Mouse (Mus musculus) megakaryocyte-erythroid progenitor cell, adult 5-6 weeks (primary cell): ENCODE results near the gene Fam169b. TPM values are rescaled to one million over a fixed set of nuclear protein-coding genes. Genes with fewer than 3 reads are reported as not detected.
A peak's percentile ranks its signal among the peaks of the same experiment; 100 is the strongest.
"Not testable (repeated sequence)": the region's sequence is repeated elsewhere in the genome, so short reads cannot be mapped to it uniquely, and the experiment has no call there.

Experiments
- ATAC-seq: replicated peaks from 2 replicates; pipeline ENCODE4 v1.8.0; 2016; ENCODE audit warnings: mild to moderate bottlenecking, inconsistent platforms; ENCODE audit not compliant: severe bottlenecking, poor library complexity, low FRiP score, low TSS enrichment
- total RNA-seq, 2 experiments: library from RNA; stranded (forward) in 1 of 2; stranded (reverse) in 1 of 2; fragments of 200-1000, 215-1000 nt in 1 of 2; fragments of >200 nt in 1 of 2; fragmentation: Nextera tagmentation in 1 of 2; gene quantifications; 2 replicates each; pipeline ENCODE4 v1.2.3; 2014 to 2017

The Fam169b gene
- total RNA-seq, 2 experiments from 2014 or later = 1.9 TPM; not detected in 1

GRCm38 (mm10) chr7:68281341-68281740 is 7.7 kb downstream of the Fam169b start:
- no peak for ATAC-seq

DNA sequence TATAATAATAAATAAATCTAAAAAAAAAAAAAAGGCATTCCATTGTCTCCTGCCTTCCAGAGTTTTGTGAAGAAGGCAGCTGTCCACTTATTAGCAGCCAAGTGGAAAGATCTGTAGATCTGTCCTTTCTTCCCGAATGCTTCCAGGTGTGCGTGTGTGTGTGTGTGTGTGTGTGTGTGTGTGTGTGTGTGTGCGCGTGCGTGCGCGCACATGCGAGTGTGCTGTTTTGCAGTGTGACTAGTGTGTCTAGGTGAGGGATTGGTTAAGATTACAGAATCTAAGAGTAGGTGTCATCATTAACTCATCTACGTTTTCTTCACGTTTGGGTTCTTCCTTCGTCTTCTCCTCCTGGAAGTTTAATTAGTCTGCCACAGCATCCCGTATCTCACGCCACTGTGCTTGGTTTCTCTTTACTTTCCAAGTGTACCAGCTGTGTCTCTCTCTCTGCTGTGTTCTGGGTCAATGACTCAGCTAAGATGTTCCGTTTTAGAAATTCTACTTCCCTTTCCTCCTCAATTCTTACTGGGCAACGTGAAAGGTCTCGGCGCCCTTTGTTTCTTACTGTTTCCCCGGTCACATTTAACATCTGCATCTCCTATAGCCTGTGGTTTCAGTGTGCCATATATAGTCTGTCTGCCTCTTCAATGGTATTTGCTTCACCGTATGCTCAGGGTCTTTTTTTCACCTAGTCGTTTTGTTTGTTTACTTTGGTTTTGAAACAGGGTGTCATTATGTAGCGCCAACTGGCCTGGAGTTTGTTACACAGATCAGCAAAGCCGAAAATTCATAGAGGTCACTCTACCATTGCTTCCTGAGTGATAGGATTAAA is 8.9 kb downstream of the Fam169b start:
- peak; percentile 57; the same call in 1 of the 2 replicates for ATAC-seq

DNA sequence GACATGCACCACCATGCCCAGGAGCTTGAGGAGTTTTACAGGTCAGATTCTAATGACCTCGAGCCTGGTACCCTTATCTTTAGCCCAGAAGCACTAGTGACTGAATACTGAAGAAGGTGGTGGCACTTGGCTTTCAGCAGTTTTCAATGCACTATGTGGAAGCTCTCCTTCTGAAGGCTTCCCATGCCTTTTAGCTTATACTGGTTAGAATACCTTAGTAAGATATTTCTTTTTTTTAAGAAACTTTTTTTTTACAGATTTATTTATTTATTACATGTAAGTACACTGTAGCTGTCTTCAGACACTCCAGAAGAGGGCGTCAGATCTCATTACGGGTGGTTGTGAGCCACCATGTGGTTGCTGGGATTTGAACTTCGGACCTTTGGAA is 9.5 kb downstream of the Fam169b start:
- ATAC-seq = 0 out of 2 replicates have a peak, but pooled peaks have one; percentile 24

DNA sequence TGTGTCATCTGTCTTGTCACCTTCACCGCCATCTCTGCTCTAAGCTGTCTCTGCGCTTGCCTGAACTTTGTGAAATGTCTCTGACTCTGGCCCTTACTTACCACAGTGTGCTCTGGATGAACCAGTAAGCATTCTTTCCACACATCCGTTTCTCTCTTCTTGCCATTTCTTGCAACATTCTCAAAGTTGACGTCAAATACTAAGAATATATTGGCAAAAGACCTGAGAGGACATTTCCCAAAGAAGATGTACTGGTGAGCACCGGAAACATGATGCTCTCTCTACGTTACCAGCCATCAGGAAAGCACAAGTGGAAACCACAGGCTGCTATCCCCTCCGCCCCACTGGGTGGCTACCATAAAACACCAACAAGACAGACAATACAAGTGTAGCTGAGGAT is 10.1 kb downstream of the Fam169b start:
- no peak for ATAC-seq

DNA sequence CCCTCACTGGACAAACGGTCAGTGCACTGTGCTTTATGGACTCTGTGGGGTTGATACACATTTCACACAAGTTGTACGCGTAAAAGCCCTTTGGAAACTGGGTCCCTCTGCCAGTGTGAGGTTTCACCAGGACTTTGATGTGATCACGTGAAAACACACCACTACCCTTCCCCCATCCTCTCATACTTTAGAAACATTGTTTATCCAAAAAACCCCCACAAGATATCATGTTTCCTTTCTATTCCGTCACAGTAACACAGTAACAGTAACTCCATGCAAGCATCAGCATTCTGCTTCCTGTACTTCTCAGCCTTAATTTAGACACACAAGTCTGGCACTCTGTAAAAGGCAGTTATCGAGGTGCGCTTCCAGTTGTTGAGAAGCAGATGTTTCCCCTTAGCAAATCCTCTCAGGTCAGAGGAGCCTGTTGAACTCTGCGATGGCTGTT is 12.2 kb downstream of the Fam169b start:
- ATAC-seq = no peak

DNA sequence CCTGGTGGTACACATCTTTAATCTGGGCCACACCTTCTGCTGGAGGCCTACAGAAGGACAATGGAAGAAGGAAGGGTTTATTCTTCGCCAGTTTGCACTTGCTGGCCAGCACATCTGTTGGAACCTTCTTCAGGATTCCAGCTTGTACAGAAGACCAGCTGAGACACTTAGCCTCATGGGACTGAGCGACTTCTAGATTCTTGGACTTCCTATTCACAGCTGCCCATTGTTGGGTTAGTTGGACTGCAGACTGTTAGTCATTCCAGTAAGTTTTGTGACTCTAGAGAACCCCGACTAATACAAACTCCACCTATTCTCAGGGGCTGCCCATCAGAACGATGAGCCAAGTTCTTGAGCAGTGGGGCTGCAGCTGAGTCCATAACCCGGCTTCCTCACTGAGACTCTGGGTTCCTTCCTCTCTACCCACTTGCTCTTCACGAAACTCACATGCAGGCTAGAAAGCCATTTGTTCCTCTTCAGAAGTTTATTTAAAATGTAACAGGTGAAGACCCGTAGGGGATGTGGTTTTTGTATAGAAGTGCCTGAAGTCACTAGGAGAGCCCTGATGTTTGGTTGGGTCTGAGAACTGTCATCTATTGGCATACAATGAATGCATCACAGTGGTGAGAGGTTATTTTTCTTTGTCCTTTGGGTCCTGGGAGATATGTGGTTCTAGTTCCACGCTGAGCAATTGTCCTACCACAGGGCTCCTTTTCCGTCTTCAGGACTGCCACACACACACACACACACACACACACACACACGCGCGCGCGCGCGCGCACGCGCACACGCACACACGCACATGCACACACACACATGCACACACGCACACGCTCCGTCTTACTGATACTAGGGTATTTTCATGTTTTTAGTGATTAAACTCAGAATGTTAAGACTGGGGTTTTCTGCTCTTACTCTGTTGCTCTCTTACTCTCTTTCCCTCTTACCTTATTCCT is 13.2 kb downstream of the Fam169b start:
- no peak for ATAC-seq

- no peak for ATAC-seq
Observed at GRCm38 (mm10) chr7:68287582-68287981, 13.9 kb downstream of the Fam169b start.

- not testable (repeated sequence) for ATAC-seq
Observed at GRCm38 (mm10) chr7:68288000-68288399, 14.4 kb downstream of the Fam169b start.

DNA sequence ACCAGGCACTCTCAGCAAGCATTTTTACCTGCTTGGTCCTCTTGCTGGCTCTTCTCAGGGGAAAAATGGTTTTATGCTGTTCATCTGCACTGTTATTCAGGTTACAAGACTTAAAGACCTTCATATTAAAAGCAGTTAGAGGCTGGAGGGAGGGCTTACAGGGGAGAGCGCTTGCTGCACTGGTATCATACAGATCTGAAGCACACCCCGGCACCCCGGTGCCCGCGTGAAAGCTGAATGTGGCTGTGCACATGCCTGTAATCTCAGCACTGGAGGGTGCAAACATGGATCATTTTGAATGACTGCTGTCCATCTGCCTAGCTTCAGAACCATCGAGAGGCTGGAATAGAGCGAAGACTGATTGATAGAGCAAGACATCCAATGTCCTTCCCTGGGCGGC is 15.4 kb downstream of the Fam169b start:
- ATAC-seq = no peak

GRCm38 (mm10) chr7:68291603-68292002 is 18.0 kb downstream of the Fam169b start:
- ATAC-seq = no peak

GRCm38 (mm10) chr7:68293997-68294789 is 20.6 kb downstream of the Fam169b start:
- ATAC-seq = no peak

DNA sequence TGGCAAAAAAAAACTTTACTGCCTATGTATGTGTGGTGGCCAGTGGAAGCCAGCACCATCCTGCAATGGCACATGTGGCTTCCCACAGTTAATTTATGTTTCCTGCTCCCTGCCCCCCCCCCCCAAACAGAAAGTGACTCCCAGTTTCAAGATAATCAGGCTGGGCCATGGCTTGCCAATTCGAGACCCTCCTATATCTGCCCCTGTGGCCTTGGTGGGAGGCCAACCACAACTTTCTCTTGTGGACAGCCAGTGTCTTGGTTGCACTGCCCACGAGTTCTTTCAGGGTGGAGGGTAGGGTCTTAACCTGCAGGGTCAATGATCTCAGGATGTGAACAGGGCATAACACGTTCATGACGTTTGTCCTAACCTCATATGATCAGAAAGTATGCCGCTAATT is 22.8 kb downstream of the Fam169b start:
- no peak for ATAC-seq

DNA sequence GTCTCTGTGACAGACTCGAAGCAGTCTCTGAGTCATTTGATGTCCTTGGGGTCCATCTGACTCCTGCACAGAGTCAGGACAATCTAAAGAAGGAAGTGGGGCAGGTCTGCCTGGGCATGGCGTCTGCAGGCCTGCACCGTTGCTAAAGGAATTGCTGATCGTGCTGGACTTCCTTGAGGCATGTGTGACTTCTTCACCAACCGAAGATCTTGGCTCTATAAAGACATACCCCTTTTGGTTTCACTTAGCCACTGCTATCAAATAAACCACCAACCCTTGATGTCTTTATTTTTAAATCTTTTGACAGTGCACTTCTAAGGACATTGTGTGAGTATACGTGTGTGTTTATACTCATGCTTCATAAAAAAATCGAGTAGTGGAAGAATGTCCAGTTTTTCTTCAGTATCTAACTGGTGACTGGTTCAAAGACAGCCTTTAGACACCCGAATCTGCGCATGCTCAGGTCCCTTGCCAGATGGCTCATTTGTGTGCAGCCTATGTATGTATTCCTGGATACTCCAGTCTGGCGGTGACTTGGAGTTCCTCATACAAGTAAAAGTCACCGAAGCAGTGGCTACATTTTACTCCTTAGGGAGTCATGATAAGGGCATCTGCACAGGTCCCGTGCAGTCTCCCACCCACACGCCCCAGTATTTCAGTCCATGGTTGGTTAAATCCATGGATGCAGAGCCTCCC is 24.9 kb downstream of the Fam169b start:
- ATAC-seq = no peak

DNA sequence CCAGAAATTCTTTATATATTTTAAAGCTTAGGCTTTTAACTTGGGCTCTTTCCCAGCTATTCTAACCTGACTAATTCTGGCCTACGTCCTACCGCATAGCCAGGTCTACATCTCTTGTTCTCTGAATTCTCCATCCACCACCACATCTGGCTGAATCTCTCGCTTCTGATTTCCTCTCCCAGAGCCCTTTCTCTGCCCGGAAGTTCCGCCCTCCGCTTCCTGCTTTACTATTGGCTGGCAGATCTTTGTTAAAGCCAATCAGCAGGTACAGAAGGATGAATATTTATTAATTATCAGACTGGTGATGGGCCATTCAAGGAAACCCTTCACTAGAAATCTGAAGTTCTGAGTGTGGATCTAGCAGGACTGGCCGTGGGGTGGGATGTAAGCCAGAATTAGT is 27.5 kb downstream of the Fam169b start:
- no peak for ATAC-seq

DNA sequence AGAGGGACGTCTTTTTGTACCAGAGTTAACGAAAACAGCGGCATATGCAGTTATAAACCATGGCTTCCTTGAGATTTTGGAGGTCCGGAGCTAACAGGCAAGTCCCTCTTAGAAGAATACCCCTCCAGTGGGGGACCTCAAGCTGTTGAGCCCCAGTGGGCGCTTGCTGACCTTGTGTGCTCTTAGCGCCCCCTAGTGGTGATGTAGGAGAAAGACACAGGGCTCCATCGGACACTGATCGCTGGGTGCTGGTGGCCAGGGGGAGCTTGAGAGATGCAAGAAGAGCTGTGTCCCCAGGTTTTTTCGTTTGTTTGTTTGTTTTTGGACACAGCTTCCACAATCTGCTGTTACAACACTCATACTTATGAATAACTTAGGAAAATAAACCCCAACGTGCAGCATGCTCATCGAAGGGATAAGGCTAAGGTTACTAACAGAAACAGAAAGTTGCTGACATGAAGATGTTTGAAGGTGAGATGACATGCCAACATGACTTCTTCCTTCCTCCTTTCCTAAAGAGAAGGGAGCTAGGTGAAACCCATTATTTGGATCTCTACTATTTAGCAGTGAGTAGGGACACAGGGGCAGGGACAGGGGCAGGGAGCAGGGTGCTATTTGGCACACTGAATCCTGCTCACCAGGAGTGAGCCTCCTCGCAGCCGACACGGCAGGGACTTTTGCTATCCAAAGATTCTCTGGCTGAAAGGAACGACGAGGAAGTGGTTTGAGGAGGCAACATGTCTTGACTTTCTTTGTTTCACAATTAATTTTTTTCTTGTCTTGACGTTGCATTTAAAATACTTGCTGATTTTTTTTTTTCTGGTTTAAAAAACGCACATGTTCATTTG is 29.2 kb downstream of the Fam169b start:
- ATAC-seq = peak; percentile 97

DNA sequence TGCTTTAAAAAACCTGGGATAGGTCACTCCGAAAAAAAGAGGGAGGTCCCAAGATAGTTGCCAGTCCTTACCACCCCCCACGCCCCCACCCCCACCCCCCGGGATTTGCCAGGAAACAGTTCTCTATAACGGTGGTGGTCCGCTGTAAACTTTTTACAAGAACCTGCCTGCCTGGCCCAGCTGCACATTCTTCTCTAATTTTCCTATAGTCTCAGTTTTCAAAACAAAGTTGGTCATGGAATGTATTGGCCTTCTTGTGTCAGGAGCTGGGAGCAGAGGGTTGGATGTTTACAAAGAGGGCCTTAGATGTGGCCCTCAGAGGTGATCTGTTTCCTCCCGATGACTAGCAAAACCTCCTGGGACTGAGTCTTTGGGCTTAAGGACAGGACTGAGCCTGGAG is 30.0 kb downstream of the Fam169b start:
- ATAC-seq = no peak

GRCm38 (mm10) chr7:68305781-68306575 is 32.3 kb downstream of the Fam169b start:
- no peak for ATAC-seq
